Comparison of ENCODE assay signal across 19 mouse cellular contexts in genomic region chr6:88681026-88681425, GRCm38 (mm10). TPM values are rescaled to one million over a fixed set of nuclear protein-coding genes. Genes with fewer than 3 reads are reported as not detected.
DNase-seq lines count a peak whose midpoint lies in the region; ATAC-seq lines count a peak whose summit lies in the region.
"Had no signal": no experiment of that assay in that cellular context is flagged by ENCODE, and none has a peak within 500 bp of the region (broad histone marks: within the 10 kb centered on the region; RNA-seq: fewer than 3 reads in every experiment).

No protein-coding gene starts in this region.

- intact Hi-C loops in left cerebral cortex, postnatal 4 days (cut with DNase I) = no loop called here

- ATAC-seq in frontal cortex, adult (ENCODE audit: low TSS enrichment) = peak; percentile 57; the same call in 1 of the 2 replicates
- ATAC-seq: forebrain, embryonic 13.5 days; forebrain, embryonic 15.5 days; forebrain, postnatal 0 days had no signal

- no peak for DNase-seq in frontal cortex, postnatal 36 days (ENCODE audit: low spot score in 2 of 2)
- DNase-seq in layer of hippocampus, adult 18-20 months (ENCODE audit: low spot score in 2 of 2) = peak; percentile 15 to 57
- no peak for DNase-seq in layer of hippocampus, adult 11-12 months (ENCODE audit: low spot score)
- peak; percentile 7 to 12 for DNase-seq in left cerebral cortex, adult 18-20 months (ENCODE audit: low spot score in 2 of 2)
- no peak for DNase-seq in left cerebral cortex, postnatal 4 days
- DNase-seq: adrenal gland, adult 2 months; adrenal gland, postnatal 10 days; adrenal gland, postnatal 25 days; B cell, adult 2 months; cerebellum, adult 11-12 months; cerebellum, adult 2 months; cerebellum, adult 9-10 months; cerebellum, postnatal 10 days; cerebellum, postnatal 25 days; forebrain, postnatal 0 days had no signal

RNA-seq across cellular contexts. Expression of gene Mgll, which starts 43.2 kb away (rescaled TPM):
- 100 to 1,000 TPM; 170 to 184 TPM for total RNA-seq in layer of hippocampus, adult 18-20 months (2021)
- 100 to 1,000 TPM; 162 to 172 TPM for total RNA-seq in left cerebral cortex, adult 18-20 months (2021)
- total RNA-seq in left cerebral cortex, postnatal 4 days (2021) = 10 to 100 TPM; 32.9 to 40.7 TPM
- total RNA-seq: MEL had no signal

RNA-seq across cellular contexts. Expression of gene Kbtbd12, which starts 43.3 kb away (rescaled TPM):
- under 1 TPM; 0.20 to 0.74 TPM for total RNA-seq in layer of hippocampus, adult 18-20 months (2021)
- under 1 TPM; 0.49 to 0.63 TPM for total RNA-seq in left cerebral cortex, adult 18-20 months (2021)
- under 1 TPM in 1 of 2 experiments, not detected in 1; 0.32 TPM for total RNA-seq in left cerebral cortex, postnatal 4 days (2021)

Comparison
In these comparisons a context has a peak if more than half of its experiments do, and no peak if none do; other contexts are left out.
1. DNase-seq: peak in layer of hippocampus, adult 18-20 months (2 of 2) and left cerebral cortex, adult 18-20 months (2 of 2); none in frontal cortex, postnatal 36 days (0 of 2), layer of hippocampus, adult 11-12 months (single experiment) and left cerebral cortex, postnatal 4 days (single experiment).